Mouse (Mus musculus): ENCODE results near the gene Col15a1.

DNA sequence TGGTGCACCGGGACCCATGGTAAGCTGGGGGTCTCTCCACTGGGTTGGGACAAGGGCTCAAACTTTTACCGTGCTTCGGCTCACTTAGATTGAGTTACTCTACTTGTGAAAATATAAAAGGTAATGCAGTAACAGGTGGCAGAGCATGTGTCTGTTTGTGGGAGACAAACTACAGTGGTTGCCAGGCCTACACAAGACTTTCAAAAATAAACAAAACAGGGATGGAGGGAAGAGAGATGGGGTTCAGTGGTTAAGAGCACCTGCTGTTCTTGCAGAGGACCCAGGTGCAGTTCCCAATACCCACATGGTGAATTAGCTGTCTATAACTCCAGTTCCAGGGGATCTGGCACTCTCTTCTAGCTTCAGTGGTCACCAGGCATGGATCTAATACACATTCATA lies 81.6 kb downstream of the Col15a1 start:
- TF ChIP-seq CTCF (conservative IDR thresholded peaks at IDR 0.05; ENCODE audit: low read length) (no peak), POU5F1 (IDR thresholded peaks at IDR 0.05; ENCODE audit: borderline replicate concordance, low read length) (no peak), NANOG (IDR thresholded peaks at IDR 0.05; ENCODE audit: borderline replicate concordance, low read length) (no peak)

All from E14TG2a.4 (cell line).